Mouse (Mus musculus): ENCODE measurements around the gene Tchp. TPM values are rescaled to one million over a fixed set of nuclear protein-coding genes. Genes with fewer than 3 reads are reported as not detected.

The Tchp gene
- polyA plus RNA-seq (2017; shearing (Covaris generic)): 10 to 100 TPM; 19.1 to 21.0 TPM

DNA sequence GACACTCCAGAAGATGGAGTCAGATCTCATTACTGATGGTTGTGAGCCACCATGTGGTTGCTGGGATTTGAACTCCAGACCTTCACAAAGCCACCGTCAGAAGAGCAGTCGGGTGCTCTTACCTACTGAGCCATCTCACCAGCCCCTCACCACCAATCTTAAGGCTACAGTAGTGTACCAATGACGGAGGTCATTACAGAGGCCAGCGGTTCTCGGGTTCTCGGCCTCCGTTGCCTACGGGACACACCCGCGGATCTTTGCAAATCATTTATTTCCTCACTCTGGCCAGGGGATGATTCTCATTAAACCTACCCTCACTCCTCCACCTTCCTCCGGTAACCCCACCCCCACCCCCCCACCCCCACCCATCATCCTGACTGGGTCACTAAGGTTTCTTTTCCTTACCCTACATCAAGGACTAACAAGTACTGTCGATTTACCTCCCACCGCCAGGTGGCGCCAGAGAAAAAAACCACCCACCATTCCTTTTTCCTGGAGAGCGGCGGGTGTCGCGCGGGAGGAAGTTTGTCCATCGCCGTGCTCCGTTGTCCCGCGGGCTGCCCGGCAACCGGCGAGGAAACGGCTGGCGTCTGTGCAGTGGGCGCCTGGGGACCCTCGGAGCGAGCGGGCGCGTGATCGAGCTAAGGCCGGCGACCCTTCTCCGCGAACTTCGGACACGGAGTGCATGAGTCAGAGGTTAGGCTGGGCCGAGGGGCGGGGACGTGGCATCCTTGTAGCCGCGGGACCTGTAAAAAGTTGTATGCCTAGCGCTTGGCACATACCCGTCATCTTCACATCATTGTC is at the start of gene Tchp:
Gene Tchp, plus strand, starts transcription at position 496 of the 804 bp plus-strand sequence.

DNA sequence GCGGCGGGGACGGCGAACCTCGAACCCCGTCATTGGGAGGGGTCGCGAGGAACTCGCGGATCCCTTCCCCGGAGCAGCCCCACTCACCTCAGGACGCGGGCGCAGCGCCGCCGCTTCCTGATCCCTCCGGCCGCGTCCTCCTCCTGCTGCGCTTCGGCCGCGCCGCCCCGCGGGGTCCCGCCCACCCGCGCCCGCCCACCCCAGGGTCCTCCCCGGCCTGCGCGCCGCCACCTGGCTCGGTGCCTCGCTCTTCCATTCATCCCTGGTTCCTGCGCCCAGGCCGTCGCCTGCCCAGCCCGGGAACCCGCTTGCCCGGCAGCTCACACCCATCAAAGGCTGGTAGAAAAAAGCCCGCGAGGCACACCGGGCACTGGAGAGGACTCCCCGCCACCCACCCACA is 49.3 kb upstream of the Tchp start, which contains the start of gene Trpv4:
Gene Trpv4, minus strand, starts transcription at position 167 of the 400 bp plus-strand sequence.

DNA sequence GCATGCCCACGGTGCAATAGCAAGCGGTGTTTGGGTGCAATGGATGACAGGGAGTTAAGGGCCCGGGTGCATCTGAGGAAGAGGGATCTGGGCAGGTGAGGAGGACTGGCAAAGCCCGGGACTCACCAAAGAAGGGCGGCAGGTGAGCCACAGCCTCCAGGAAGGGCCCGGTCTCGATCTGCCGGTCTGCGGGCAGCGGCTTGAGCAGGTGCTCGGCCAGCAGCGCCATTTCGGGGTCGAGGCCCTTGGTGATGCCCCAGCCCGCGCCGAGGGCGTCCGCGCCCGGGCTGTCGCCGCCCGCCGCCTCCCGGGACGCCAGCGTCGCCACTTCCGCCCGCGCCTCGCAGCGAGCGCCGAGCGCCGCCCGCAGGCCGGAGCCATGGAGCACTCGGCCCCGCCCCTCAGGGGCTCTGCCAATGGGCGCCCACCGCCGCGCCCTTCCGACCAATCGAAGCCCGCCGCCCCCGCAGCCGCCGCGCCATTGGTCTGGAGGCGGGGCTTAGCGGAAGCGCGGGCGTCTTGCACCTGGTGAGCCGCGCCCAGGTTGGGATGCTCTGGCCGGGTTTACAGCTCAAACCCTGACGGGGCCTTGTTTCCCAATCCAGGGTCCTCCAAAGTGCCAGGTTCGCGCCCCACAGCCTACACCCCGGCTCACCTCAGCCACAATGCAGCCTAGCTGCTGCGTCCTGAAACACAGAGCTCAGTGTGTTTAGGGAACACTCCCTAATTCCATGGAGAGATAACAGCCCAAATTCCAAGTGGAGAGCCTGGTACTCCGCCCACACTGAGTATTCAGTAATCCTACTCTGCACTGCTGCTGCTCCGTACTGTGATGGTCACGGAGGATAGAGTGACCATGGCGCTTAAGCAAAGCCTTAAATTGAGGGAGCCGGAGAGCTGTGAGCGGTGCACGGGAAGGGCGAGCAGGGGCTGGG is 16.7 kb upstream of the Tchp start, which contains the start of gene Gltp:
Gene Gltp, minus strand, starts transcription at position 352 of the 935 bp plus-strand sequence.

Other genes starting within 250 kb of the Tchp start
- gene Fam222a, start 139.7 kb upstream of the Tchp start, polyA plus RNA-seq (2017; shearing (Covaris generic)): under 1 TPM; 0.17 to 0.56 TPM
- gene Trpv4, start 49.3 kb upstream of the Tchp start, polyA plus RNA-seq (2017; shearing (Covaris generic)): 1 to 10 TPM in 1 of 2 experiments, under 1 TPM in 1; 0.49 to 2.0 TPM
- gene Gltp, start 16.8 kb upstream of the Tchp start, polyA plus RNA-seq (2017; shearing (Covaris generic)): 100 to 1,000 TPM; 311 to 348 TPM
- gene Ankrd13a, start 66.9 kb downstream of the Tchp start, polyA plus RNA-seq (2017; shearing (Covaris generic)): 100 to 1,000 TPM; 145 to 166 TPM
- 100 to 1,000 TPM; 124 to 136 TPM for gene Git2, start 67.8 kb downstream of the Tchp start, polyA plus RNA-seq (2017; shearing (Covaris generic))
- gene 1500011B03Rik, start 115.7 kb downstream of the Tchp start, polyA plus RNA-seq (2017; shearing (Covaris generic)): 10 to 100 TPM; 63.0 to 63.3 TPM
- 1 to 10 TPM in 1 of 2 experiments, under 1 TPM in 1; 0.16 to 1.2 TPM for gene 4930519G04Rik, start 145.9 kb downstream of the Tchp start, polyA plus RNA-seq (2017; shearing (Covaris generic))
- under 1 TPM in 1 of 2 experiments, not detected in 1; 0.33 TPM for gene Gm9936, start 150.9 kb downstream of the Tchp start, polyA plus RNA-seq (2017; shearing (Covaris generic))
- 10 to 100 TPM; 11.3 to 19.1 TPM for gene Oasl2, start 189.2 kb downstream of the Tchp start, polyA plus RNA-seq (2017; shearing (Covaris generic))
- 1 to 10 TPM; 4.0 to 7.8 TPM for gene Oasl1, start 215.5 kb downstream of the Tchp start, polyA plus RNA-seq (2017; shearing (Covaris generic))
- 10 to 100 TPM; 44.4 to 51.4 TPM for gene 2210016L21Rik, start 234.4 kb downstream of the Tchp start, polyA plus RNA-seq (2017; shearing (Covaris generic))

Data from inflammation-experienced regulatory T-cells (primary cell).